17 mouse cellular contexts compared by ENCODE assay signal in the genomic region with DNA sequence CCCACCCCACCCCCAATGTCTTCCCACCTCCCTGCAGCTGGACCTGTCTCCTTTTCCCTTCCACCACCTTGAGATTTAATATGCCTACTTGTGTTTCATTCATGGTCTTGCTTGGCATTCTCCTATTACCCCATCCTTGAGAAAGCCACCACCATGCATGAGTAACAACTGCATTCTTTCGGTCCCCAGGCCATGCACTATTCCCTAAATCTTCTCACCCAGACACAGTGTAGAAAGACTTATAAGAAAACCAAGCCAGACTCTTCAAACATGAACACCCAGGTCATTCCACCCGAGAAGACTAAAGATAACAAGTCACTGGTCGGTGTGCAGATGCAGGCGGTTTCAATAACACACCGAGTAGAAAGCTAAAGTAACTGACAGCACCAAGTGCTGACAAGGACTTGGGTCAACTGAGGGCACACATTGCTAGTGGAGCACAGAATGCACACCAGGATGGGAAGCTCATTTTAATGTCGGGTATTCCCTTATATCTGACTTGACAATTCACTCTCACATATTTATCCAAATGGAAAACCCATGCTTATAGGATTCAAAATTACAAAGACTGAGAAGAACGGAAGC.
"Had no signal": no experiment of that assay in that cellular context is flagged by ENCODE, and none has a peak within 500 bp of the region (broad histone marks: within the 10 kb centered on the region; RNA-seq: fewer than 3 reads in every experiment).

No protein-coding gene starts in this region.

- H3K9ac ChIP-seq: liver, postnatal 0 days; lung, embryonic 15.5 days; midbrain, embryonic 13.5 days; midbrain, embryonic 15.5 days; neural tube, embryonic 12.5 days had no signal

- H3K9me3 ChIP-seq: lung, embryonic 15.5 days; megakaryocyte, embryonic 14.5 days; midbrain, embryonic 13.5 days; midbrain, embryonic 15.5 days; neural tube, embryonic 12.5 days had no signal

- ATAC-seq: liver, postnatal 0 days; lung, postnatal 0 days; midbrain, embryonic 13.5 days; midbrain, embryonic 15.5 days had no signal

- DNase-seq: liver, postnatal 0 days; lung, adult 2 months; lung, postnatal 14 days; lung, postnatal 36 days; right cerebral cortex, postnatal 14 days; spleen, adult 18-20 months; thymus, adult 18-20 months; thymus, postnatal 14 days; thymus, postnatal 36 days had no signal

- H3K27me3 ChIP-seq: lung, embryonic 15.5 days; midbrain, embryonic 13.5 days; midbrain, embryonic 15.5 days; neural tube, embryonic 12.5 days had no signal

- H3K36me3 ChIP-seq: lung, embryonic 15.5 days; midbrain, embryonic 13.5 days; midbrain, embryonic 15.5 days; neural tube, embryonic 12.5 days had no signal

- H3K4me1 ChIP-seq: lung, embryonic 15.5 days; megakaryocyte, embryonic 14.5 days; midbrain, embryonic 13.5 days; midbrain, embryonic 15.5 days; neural tube, embryonic 12.5 days had no signal

- H3K27ac ChIP-seq: lung, embryonic 15.5 days; macrophage; midbrain, embryonic 13.5 days; midbrain, embryonic 15.5 days; neural tube, embryonic 12.5 days had no signal

- H3K4me3 ChIP-seq: lung, embryonic 15.5 days; megakaryocyte, embryonic 14.5 days; midbrain, embryonic 13.5 days; midbrain, embryonic 15.5 days; neural tube, embryonic 12.5 days had no signal

- H3K4me2 ChIP-seq: lung, embryonic 15.5 days; midbrain, embryonic 11.5 days; midbrain, embryonic 13.5 days; midbrain, embryonic 15.5 days; neural tube, embryonic 12.5 days had no signal
